Mouse (Mus musculus): ENCODE measurements around the gene Gm49321. TPM values are rescaled to one million over a fixed set of nuclear protein-coding genes. Genes with fewer than 3 reads are reported as not detected.
A peak's percentile ranks its signal among the peaks of the same experiment; 100 is the strongest.

Gm49321 gene
- total and polyA plus RNA-seq, 2 experiments: not detected

- Histone ChIP-seq H3K9ac (ENCODE audit: low read depth, low read length) (no peak overlapping the region), H3K79me2 (ENCODE audit: control insufficient read depth, insufficient read depth, low read length) (no peaks in the 10 kb centered on the region), H3K27ac (replicated peaks; ENCODE audit: insufficient read depth, low read depth, low read length) (no peak overlapping the region), H3K4me1 (ENCODE audit: control insufficient read depth, insufficient read depth, low read length) (no peaks in the 10 kb centered on the region), H3K36me3 (ENCODE audit: control insufficient read depth, insufficient read depth, low read length) (no peaks in the 10 kb centered on the region), H3K27me3 (ENCODE audit: control insufficient read depth, insufficient read depth, low read length) (peaks cover 4% of the 10 kb centered on the region), H3K4me3 (ENCODE audit: insufficient read depth, low read depth, low read length) (no peak overlapping the region)
- WGBS: 85% methylated on average over 9 of the region's 9 CpGs
- no peak for DNase-seq (ENCODE audit: extremely low read depth, low read depth, low spot score)
- no peak for TF ChIP-seq CTCF (IDR thresholded peaks at IDR 0.05; ENCODE audit: low read depth, low read length)
- no peak for TF ChIP-seq POLR2A (IDR thresholded peaks at IDR 0.05; ENCODE audit: extremely low read depth, insufficient read depth, low read length)
Observed at GRCm38 (mm10) chr12:74002449-74002848, 65.0 kb downstream of the Gm49321 start.

GRCm38 (mm10) chr12:74009448-74009911 is 72.0 kb downstream of the Gm49321 start:
- DNase-seq (ENCODE audit: extremely low read depth, low read depth, low spot score): peak; percentile 26
- no peak for TF ChIP-seq POLR2A (IDR thresholded peaks at IDR 0.05; ENCODE audit: extremely low read depth, insufficient read depth, low read length)
- TF ChIP-seq CTCF (IDR thresholded peaks at IDR 0.05; ENCODE audit: low read depth, low read length): peak; percentile 93
- Histone ChIP-seq H3K27ac (replicated peaks; ENCODE audit: insufficient read depth, low read depth, low read length) (no peak overlapping the region), H3K79me2 (ENCODE audit: control insufficient read depth, insufficient read depth, low read length) (no peaks in the 10 kb centered on the region), H3K9ac (ENCODE audit: low read depth, low read length) (no peak overlapping the region), H3K27me3 (ENCODE audit: control insufficient read depth, insufficient read depth, low read length) (peaks cover 3% of the 10 kb centered on the region; the same call in 1 of the 2 replicates), H3K4me1 (ENCODE audit: control insufficient read depth, insufficient read depth, low read length) (no peaks in the 10 kb centered on the region), H3K36me3 (ENCODE audit: control insufficient read depth, insufficient read depth, low read length) (no peaks in the 10 kb centered on the region), H3K4me3 (ENCODE audit: insufficient read depth, low read depth, low read length) (no peak overlapping the region)
- 22% methylated on average over 8 of the region's 8 CpGs for WGBS

GRCm38 (mm10) chr12:74013739-74014138 is 76.3 kb downstream of the Gm49321 start:
- peak; percentile 39 for DNase-seq (ENCODE audit: extremely low read depth, low read depth, low spot score)
- Histone ChIP-seq H3K27ac (replicated peaks; ENCODE audit: insufficient read depth, low read depth, low read length) (no peak overlapping the region), H3K36me3 (ENCODE audit: control insufficient read depth, insufficient read depth, low read length) (no peaks in the 10 kb centered on the region), H3K27me3 (ENCODE audit: control insufficient read depth, insufficient read depth, low read length) (peaks cover 3% of the 10 kb centered on the region; the same call in 1 of the 2 replicates), H3K4me1 (ENCODE audit: control insufficient read depth, insufficient read depth, low read length) (no peaks in the 10 kb centered on the region), H3K79me2 (ENCODE audit: control insufficient read depth, insufficient read depth, low read length) (no peaks in the 10 kb centered on the region), H3K9ac (ENCODE audit: low read depth, low read length) (no peak overlapping the region), H3K4me3 (ENCODE audit: insufficient read depth, low read depth, low read length) (no peak overlapping the region)
- TF ChIP-seq CTCF (IDR thresholded peaks at IDR 0.05; ENCODE audit: low read depth, low read length) (peak; percentile 100), POLR2A (IDR thresholded peaks at IDR 0.05; ENCODE audit: extremely low read depth, insufficient read depth, low read length) (no peak)
- 1% methylated on average over 6 of the region's 6 CpGs for whole genome bisulfite sequencing

GRCm38 (mm10) chr12:74014739-74015270 is 77.4 kb downstream of the Gm49321 start:
- no peak overlapping the region for H3K9ac ChIP-seq (ENCODE audit: low read depth, low read length)
- no peaks in the 10 kb centered on the region for H3K79me2 ChIP-seq (ENCODE audit: control insufficient read depth, insufficient read depth, low read length)
- no peak overlapping the region for H3K27ac ChIP-seq (replicated peaks; ENCODE audit: insufficient read depth, low read depth, low read length)
- no peak; the same call in 1 of the 2 replicates for TF ChIP-seq CTCF (IDR thresholded peaks at IDR 0.05; ENCODE audit: low read depth, low read length)
- TF ChIP-seq POLR2A (IDR thresholded peaks at IDR 0.05; ENCODE audit: extremely low read depth, insufficient read depth, low read length): no peak
- WGBS: 53% methylated on average over 7 of the region's 7 CpGs
- DNase-seq (ENCODE audit: extremely low read depth, low read depth, low spot score): no peak
- no peaks in the 10 kb centered on the region for H3K36me3 ChIP-seq (ENCODE audit: control insufficient read depth, insufficient read depth, low read length)
- no peaks in the 10 kb centered on the region for H3K27me3 ChIP-seq (ENCODE audit: control insufficient read depth, insufficient read depth, low read length)
- H3K4me3 ChIP-seq (ENCODE audit: insufficient read depth, low read depth, low read length): no peak overlapping the region
- no peaks in the 10 kb centered on the region for H3K4me1 ChIP-seq (ENCODE audit: control insufficient read depth, insufficient read depth, low read length)

- no peaks in the 10 kb centered on the region for H3K79me2 ChIP-seq (ENCODE audit: control insufficient read depth, insufficient read depth, low read length)
- H3K36me3 ChIP-seq (ENCODE audit: control insufficient read depth, insufficient read depth, low read length): no peaks in the 10 kb centered on the region
- no peak for DNase-seq (ENCODE audit: extremely low read depth, low read depth, low spot score)
- H3K4me1 ChIP-seq (ENCODE audit: control insufficient read depth, insufficient read depth, low read length): no peaks in the 10 kb centered on the region
- TF ChIP-seq POLR2A (IDR thresholded peaks at IDR 0.05; ENCODE audit: extremely low read depth, insufficient read depth, low read length) (no peak), CTCF (IDR thresholded peaks at IDR 0.05; ENCODE audit: low read depth, low read length) (no peak)
- H3K9ac ChIP-seq (ENCODE audit: low read depth, low read length): no peak overlapping the region
- no peak overlapping the region for H3K27ac ChIP-seq (replicated peaks; ENCODE audit: insufficient read depth, low read depth, low read length)
- no peaks in the 10 kb centered on the region for H3K27me3 ChIP-seq (ENCODE audit: control insufficient read depth, insufficient read depth, low read length)
- H3K4me3 ChIP-seq (ENCODE audit: insufficient read depth, low read depth, low read length): no peak overlapping the region
- WGBS: 73% methylated on average over 5 of the region's 5 CpGs
Observed at GRCm38 (mm10) chr12:74015491-74015890, 78.0 kb downstream of the Gm49321 start.

Other genes with a start within 250 kb of the Gm49321 start
- 32.5 and 37.4 TPM in 2 replicates for gene Hif1a, start 36.3 kb upstream of the Gm49321 start, total RNA-seq (2014; rRNA removed)
- gene Hif1a, start 36.3 kb upstream of the Gm49321 start, polyA plus RNA-seq (2012; rRNA removed): 5.7 and 9.7 TPM in 2 replicates
- gene Snapc1, start 26.8 kb downstream of the Gm49321 start, total RNA-seq (2014; rRNA removed): 3.0 and 4.4 TPM in 2 replicates
- 5.4 and 6.0 TPM in 2 replicates for gene Snapc1, start 26.8 kb downstream of the Gm49321 start, polyA plus RNA-seq (2012; rRNA removed)
- gene Syt16, start 60.0 kb downstream of the Gm49321 start, total RNA-seq (2014; rRNA removed): 0.07 TPM in 1 of 2 replicates, not detected in the other
- gene Syt16, start 60.0 kb downstream of the Gm49321 start, polyA plus RNA-seq (2012; rRNA removed): not detected in 2 replicates